Mouse (Mus musculus) limb, embryonic 13.5 days (tissue): ENCODE results near the gene Tex22. TPM values are rescaled to one million over a fixed set of nuclear protein-coding genes. Genes with fewer than 3 reads are reported as not detected.
A peak's percentile ranks its signal among the peaks of the same experiment; 100 is the strongest.

ENCODE experiments used
- ATAC-seq: fragments of 200-750 bp; cut with Nextera tagmentation; 2 replicates; pipeline ENCODE4 v1.8.0; 2017; ENCODE audit warnings: low read depth, moderate number of reproducible peaks, moderate TSS enrichment; ENCODE audit not compliant: low FRiP score
- H3K27ac ChIP-seq: fragments of 300-500 bp; sonication (generic); 2 replicates; pipeline ENCODE4 v1.5.1; 2015; ENCODE audit warnings: inconsistent platforms, mild to moderate bottlenecking, moderate library complexity
- H3K27me3 ChIP-seq: fragments of 300-500 bp; sonication (generic); 2 replicates; pipeline ENCODE4 v1.6.1; 2015; ENCODE audit warnings: mild to moderate bottlenecking, inconsistent platforms
- H3K36me3 ChIP-seq: fragments of 300-500 bp; sonication (generic); 2 replicates; pipeline ENCODE4 v1.6.1; 2015; ENCODE audit warnings: inconsistent platforms, mild to moderate bottlenecking, moderate library complexity
- H3K4me1 ChIP-seq: fragments of 300-500 bp; sonication (generic); 2 replicates; pipeline ENCODE4 v1.6.1; 2015; ENCODE audit warnings: inconsistent platforms
- H3K4me2 ChIP-seq: fragments of 300-500 bp; sonication (generic); replicated peaks from 2 replicates; pipeline ENCODE4 v1.6.1; 2015; ENCODE audit warnings: inconsistent platforms, mild to moderate bottlenecking, moderate library complexity
- H3K4me3 ChIP-seq: fragments of 300-500 bp; sonication (generic); 2 replicates; pipeline ENCODE4 v1.5.1; 2015; ENCODE audit warnings: moderate library complexity, mild to moderate bottlenecking, inconsistent platforms
- H3K9ac ChIP-seq: fragments of 300-500 bp; sonication (generic); 2 replicates; pipeline ENCODE4 v1.6.1; 2015; ENCODE audit warnings: mild to moderate bottlenecking, inconsistent platforms
- H3K9me3 ChIP-seq: fragments of 300-500 bp; sonication (generic); 2 replicates; pipeline ENCODE4 v1.6.1; 2016; ENCODE audit warnings: inconsistent platforms
- WGBS: fragments of 180-500 bp; shearing (Covaris S2); methylation state at CpG from one replicate; pipeline ENCODE4 v1.1.7; 2015; 5-methylcytosine and 5-hydroxymethylcytosine counted together
- polyA plus RNA-seq: library from polyadenylated mRNA; unstranded; fragments of >200 nt; fragmentation: Nextera tagmentation; extraction: Ambion mirVana; gene quantifications from 2 replicates; pipeline ENCODE4 v1.2.1, GENCODE M21; 2015

The Tex22 gene
- polyA plus RNA-seq, 1 experiment from 2014 or later: 0.14 TPM

- no peak for ATAC-seq
- peaks cover 96% of the 10 kb centered on the region for H3K36me3 ChIP-seq
- WGBS: 83% methylated on average over 10 of the region's 10 CpGs
Observed at GRCm38 (mm10) chr12:113062201-113062600, 12.1 kb upstream of the Tex22 start.

DNA sequence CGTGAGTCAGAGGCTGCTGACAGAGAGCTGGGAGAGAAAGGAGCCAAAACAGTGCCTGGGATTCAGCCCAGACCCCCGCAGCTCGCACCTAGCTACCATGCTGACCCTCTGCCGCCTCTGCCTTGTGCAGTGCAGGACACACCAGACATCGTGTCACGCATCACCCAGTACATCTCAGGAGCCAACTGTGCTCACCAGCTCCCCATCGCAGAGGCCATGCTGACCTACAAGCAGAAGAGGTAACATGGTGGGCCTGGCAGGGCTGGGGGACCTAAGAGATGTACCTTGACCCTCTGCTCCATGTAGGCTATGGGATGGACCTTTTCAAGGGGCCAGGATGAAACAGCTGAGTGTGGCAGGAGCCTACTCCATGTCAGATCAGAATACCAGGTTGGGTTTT lies 10.6 kb upstream of the Tex22 start:
- Histone ChIP-seq H3K36me3 (peaks cover 96% of the 10 kb centered on the region), H3K9me3 (no peaks in the 10 kb centered on the region), H3K27me3 (no peaks in the 10 kb centered on the region), H3K9ac (no peak overlapping the region), H3K4me1 (no peaks in the 10 kb centered on the region), H3K4me2 (no peak overlapping the region), H3K4me3 (no peak overlapping the region), H3K27ac (no peak overlapping the region)
- no peak for ATAC-seq
- WGBS: 94% methylated on average over 7 of the region's 7 CpGs

More at GRCm38 (mm10) chr12:113062201-113062600, 12.1 kb upstream of the Tex22 start:
- Histone ChIP-seq H3K4me1 (no peaks in the 10 kb centered on the region), H3K27me3 (no peaks in the 10 kb centered on the region), H3K9me3 (no peaks in the 10 kb centered on the region), H3K4me2 (no peak overlapping the region), H3K27ac (no peak overlapping the region), H3K9ac (no peak overlapping the region), H3K4me3 (no peak overlapping the region)

DNA sequence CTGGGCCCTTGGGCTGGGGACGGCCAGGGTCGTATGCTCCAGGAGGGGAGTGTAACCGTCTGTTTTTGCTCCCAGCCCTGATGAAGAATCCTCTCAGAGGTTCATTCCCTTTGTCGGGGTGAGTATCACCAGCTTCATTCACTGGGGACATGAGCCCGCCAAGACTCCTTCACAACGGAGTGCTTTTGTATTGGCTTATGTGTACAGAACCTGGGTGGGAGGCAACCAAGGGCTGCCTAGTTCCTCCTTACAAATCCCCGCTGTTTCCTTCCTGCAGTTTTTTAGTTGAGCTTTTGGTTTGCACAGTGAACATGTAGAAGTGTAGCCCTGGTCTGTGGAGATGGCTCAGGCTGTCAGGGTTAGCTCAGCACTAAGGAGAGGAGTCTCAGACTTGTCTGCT lies 6.3 kb upstream of the Tex22 start:
- no peaks in the 10 kb centered on the region for H3K9me3 ChIP-seq
- H3K4me3 ChIP-seq: no peak overlapping the region
- no peaks in the 10 kb centered on the region for H3K27me3 ChIP-seq
- 90% methylated on average over 7 of the region's 7 CpGs for WGBS
- H3K4me1 ChIP-seq: no peaks in the 10 kb centered on the region
- H3K9ac ChIP-seq: no peak overlapping the region
- peaks cover 86% of the 10 kb centered on the region for H3K36me3 ChIP-seq
- H3K27ac ChIP-seq: no peak overlapping the region
- no peak for ATAC-seq
- no peak overlapping the region for H3K4me2 ChIP-seq

DNA sequence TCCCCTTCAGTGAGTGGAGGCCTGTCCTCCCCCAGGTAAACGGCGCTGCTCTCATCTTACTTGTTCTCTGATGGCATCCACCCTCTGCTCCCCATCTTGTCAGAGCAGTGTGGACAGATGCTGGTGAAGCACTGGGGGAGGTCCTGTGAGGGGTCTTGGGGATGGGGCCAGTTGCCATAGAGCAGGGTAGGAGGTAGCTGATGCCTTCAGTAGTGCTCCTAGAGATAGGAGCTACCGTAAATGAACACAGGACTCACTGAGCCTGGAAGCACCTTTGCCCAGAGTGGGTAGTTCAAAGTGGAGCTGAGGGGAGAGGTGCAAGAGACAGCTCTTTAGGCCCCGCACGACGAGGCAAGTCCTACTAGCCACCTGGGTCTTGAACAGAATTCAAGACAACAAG lies 4.9 kb upstream of the Tex22 start:
- ATAC-seq: no peak
- H3K4me1 ChIP-seq: peaks cover 10% of the 10 kb centered on the region
- no peak overlapping the region for H3K4me3 ChIP-seq
- H3K27ac ChIP-seq: no peak overlapping the region
- H3K9ac ChIP-seq: no peak overlapping the region
- H3K9me3 ChIP-seq: no peaks in the 10 kb centered on the region
- H3K4me2 ChIP-seq: no peak overlapping the region
- no peaks in the 10 kb centered on the region for H3K27me3 ChIP-seq
- H3K36me3 ChIP-seq: peaks cover 73% of the 10 kb centered on the region
- 93% methylated on average over 6 of the region's 6 CpGs for WGBS

GRCm38 (mm10) chr12:113071321-113071720 lies 3.0 kb upstream of the Tex22 start:
- ATAC-seq: no peak
- Histone ChIP-seq H3K4me3 (no peak overlapping the region), H3K9me3 (no peaks in the 10 kb centered on the region), H3K4me1 (peaks cover 22% of the 10 kb centered on the region), H3K4me2 (no peak overlapping the region), H3K27me3 (no peaks in the 10 kb centered on the region), H3K27ac (no peak overlapping the region), H3K9ac (no peak overlapping the region), H3K36me3 (peaks cover 55% of the 10 kb centered on the region)
- WGBS: 90% methylated on average over 6 of the region's 6 CpGs

DNA sequence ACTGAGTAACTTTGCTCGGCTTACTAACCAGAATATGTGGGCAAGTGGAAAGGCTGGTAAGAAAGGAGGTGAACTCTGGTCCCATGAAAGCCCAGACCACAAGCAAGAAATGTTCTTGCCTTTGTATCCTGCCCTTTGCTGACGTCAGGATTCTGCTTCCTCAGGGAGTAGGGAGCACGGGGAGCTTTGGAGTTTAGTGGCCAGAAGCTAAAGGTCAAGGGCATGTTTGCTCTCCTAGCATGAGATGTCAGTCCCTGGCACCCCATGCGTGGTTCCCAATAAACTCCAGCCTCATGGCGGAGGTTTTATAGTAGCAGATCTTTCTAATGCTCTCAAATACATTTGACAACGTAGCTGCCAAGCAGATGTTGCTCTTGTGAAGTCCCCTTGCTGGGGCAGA lies 2.5 kb upstream of the Tex22 start:
- Histone ChIP-seq H3K4me2 (no peak overlapping the region), H3K9me3 (no peaks in the 10 kb centered on the region), H3K27me3 (no peaks in the 10 kb centered on the region), H3K9ac (no peak overlapping the region), H3K4me3 (no peak overlapping the region), H3K4me1 (peaks cover 22% of the 10 kb centered on the region), H3K36me3 (peaks cover 50% of the 10 kb centered on the region), H3K27ac (no peak overlapping the region)
- ATAC-seq: no peak
- 73% methylated on average over 6 of the region's 6 CpGs for WGBS

DNA sequence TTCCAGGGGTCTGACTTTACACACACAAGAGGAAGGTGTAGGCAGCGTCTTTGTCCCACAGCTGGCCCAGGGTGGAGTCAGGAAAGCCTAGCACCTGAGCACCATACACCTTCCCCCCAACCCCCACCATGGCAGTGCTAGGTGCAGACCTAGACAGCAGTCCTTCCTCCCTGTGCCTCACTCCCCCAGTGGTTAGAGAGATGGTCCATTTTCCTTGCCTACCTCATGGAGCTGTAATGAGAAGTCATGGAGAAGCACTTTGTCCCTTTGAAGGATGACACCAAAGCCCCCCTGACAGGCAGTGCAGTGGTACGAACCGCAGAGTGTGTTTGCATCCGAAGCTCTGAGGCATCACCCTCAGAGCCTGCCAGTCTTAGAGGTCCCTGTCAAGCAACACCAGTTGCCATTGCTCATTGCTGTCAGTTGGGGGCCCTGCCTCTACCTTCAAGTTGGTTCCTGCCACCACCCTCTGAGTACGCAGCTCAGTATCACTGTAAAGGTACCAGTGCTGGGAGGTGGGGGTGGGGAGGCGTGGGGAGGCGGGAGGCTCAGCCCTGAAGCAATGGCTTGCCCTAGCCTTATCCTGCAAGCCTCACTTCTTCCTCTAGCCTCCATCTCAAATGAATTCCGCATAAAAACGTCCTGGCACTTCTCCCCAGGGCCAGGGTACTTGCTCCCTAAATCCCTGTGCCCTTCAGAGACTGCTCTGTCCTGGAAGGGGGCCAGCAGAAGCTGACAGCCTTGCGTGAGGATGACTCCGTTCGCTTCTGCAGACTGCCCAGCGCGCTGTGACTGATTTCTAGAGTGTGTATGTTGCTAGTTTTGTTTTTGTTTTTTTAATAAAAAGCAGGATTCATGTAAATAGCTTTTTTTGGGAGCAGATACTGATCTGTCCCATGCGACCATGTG lies 628 bp upstream of the Tex22 start:
- Histone ChIP-seq H3K36me3 (peaks cover 33% of the 10 kb centered on the region), H3K4me1 (peaks cover 22% of the 10 kb centered on the region), H3K9ac (peak overlapping the region; percentile 75), H3K27me3 (no peaks in the 10 kb centered on the region), H3K9me3 (no peaks in the 10 kb centered on the region), H3K4me2 (peak overlapping the region; percentile 98), H3K4me3 (peak overlapping the region; percentile 57), H3K27ac (peak overlapping the region; percentile 82; the same call in 1 of the 2 replicates)
- peak; percentile 37; the same call in 1 of the 2 replicates for ATAC-seq
- WGBS: 11% methylated on average over 15 of the region's 15 CpGs

DNA sequence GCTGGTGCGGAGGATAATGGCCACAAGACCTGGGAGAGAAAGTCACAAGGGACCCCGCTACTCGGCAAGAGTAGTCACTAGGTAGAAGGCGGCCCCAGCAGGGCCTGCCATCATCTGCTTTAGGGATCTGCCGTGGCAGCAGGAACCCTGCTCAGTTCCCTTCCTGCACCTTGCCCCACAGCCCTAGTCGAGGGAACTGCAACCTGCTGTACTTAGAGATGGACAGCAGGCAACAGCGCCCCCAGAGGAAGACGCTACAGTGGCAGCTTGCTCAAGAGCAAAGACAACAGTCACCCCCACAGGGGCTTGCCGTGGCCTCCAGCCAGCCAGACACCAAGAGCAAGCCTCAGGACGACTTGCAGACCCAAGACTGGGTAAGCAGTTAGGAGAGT lies 757 bp downstream of the Tex22 start:
- Histone ChIP-seq H3K4me3 (peak overlapping the region; percentile 57), H3K36me3 (peaks cover 19% of the 10 kb centered on the region), H3K9me3 (no peaks in the 10 kb centered on the region), H3K27me3 (no peaks in the 10 kb centered on the region), H3K4me2 (peak overlapping the region; percentile 98), H3K4me1 (peaks cover 22% of the 10 kb centered on the region), H3K27ac (peak overlapping the region; percentile 82; the same call in 1 of the 2 replicates), H3K9ac (peak overlapping the region; percentile 75)
- ATAC-seq: peak; percentile 68
- WGBS: 3% methylated on average over 10 of the region's 10 CpGs

DNA sequence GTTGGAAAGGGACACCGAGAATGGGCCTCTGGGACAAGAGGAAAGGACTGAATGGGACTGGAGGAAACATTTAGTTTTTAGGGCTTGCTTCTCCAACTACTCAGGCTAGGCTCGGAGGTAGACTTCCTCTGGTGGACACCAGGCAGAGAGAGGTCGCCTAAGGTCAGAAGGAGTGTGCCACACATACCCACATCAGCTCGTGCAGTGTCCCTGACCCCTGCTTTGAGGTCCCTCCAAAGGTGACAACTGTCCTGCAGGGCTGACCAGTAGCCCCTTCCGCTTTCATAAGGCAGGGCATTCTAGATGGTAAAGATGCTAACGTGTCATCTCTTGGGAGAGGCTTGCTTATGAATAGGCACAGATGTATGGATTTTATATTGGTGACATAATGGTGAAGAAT lies 1.2 kb downstream of the Tex22 start:
- H3K4me3 ChIP-seq: peak overlapping the region; percentile 57
- H3K9me3 ChIP-seq: no peaks in the 10 kb centered on the region
- H3K9ac ChIP-seq: peak overlapping the region; percentile 75; the same call in 1 of the 2 replicates
- no peak overlapping the region for H3K27ac ChIP-seq
- peaks cover 15% of the 10 kb centered on the region for H3K36me3 ChIP-seq
- no peak for ATAC-seq
- 58% methylated on average over 6 of the region's 6 CpGs for WGBS
- H3K4me1 ChIP-seq: peaks cover 22% of the 10 kb centered on the region
- no peaks in the 10 kb centered on the region for H3K27me3 ChIP-seq
- H3K4me2 ChIP-seq: peak overlapping the region; percentile 98

GRCm38 (mm10) chr12:113087276-113087675 lies 13.0 kb downstream of the Tex22 start:
- Histone ChIP-seq H3K36me3 (no peaks in the 10 kb centered on the region), H3K27me3 (peaks cover 8% of the 10 kb centered on the region; the same call in 1 of the 2 replicates), H3K9me3 (no peaks in the 10 kb centered on the region), H3K9ac (no peak overlapping the region), H3K4me3 (no peak overlapping the region), H3K4me1 (no peaks in the 10 kb centered on the region), H3K27ac (no peak overlapping the region), H3K4me2 (no peak overlapping the region)
- no peak for ATAC-seq
- WGBS: 56% methylated on average over 3 of the region's 3 CpGs

- H3K9ac ChIP-seq: no peak overlapping the region
- H3K4me1 ChIP-seq: no peaks in the 10 kb centered on the region
- no peak for ATAC-seq
- WGBS: 29% methylated on average over 4 of the region's 4 CpGs
- no peak overlapping the region for H3K27ac ChIP-seq
- no peaks in the 10 kb centered on the region for H3K36me3 ChIP-seq
- peaks cover 8% of the 10 kb centered on the region; the same call in 1 of the 2 replicates for H3K27me3 ChIP-seq
- no peaks in the 10 kb centered on the region for H3K9me3 ChIP-seq
- no peak overlapping the region for H3K4me2 ChIP-seq
- no peak overlapping the region for H3K4me3 ChIP-seq
Observed at GRCm38 (mm10) chr12:113088026-113088425, 13.7 kb downstream of the Tex22 start.

DNA sequence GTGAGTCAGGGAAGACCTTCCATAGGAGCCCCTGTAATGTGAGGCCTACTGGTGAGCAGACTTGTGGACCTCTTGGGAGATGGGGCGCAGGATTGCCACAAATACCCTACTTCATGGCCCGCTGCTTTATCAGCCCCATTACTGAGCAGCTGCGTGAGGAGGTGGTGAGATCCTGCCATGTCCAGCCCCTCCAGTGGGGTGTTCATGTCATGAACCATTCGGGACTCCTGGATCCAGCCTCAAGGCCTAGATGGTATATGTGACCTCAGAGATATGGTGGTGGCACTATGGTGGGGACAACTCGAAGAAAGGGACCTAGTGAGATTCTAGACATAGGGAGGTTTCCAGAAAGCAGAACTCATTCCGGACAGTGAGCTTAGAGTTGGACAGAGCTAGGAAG lies 14.8 kb downstream of the Tex22 start:
- 89% methylated on average over 6 of the region's 6 CpGs for WGBS

More for the DNA sequence above, 14.8 kb downstream of the Tex22 start:
- Histone ChIP-seq H3K9ac (no peak overlapping the region), H3K4me3 (no peak overlapping the region), H3K36me3 (no peaks in the 10 kb centered on the region), H3K27me3 (peaks cover 8% of the 10 kb centered on the region; the same call in 1 of the 2 replicates), H3K4me2 (no peak overlapping the region), H3K4me1 (no peaks in the 10 kb centered on the region), H3K27ac (no peak overlapping the region), H3K9me3 (no peaks in the 10 kb centered on the region)
- no peak for ATAC-seq
